Mouse (Mus musculus): ENCODE measurements around the gene Slc39a9. TPM values are rescaled to one million over a fixed set of nuclear protein-coding genes. Genes with fewer than 3 reads are reported as not detected.

The Slc39a9 gene
- total RNA-seq, 2 experiments from 2014 or later, result 36.6 to 40.8 TPM

DNA sequence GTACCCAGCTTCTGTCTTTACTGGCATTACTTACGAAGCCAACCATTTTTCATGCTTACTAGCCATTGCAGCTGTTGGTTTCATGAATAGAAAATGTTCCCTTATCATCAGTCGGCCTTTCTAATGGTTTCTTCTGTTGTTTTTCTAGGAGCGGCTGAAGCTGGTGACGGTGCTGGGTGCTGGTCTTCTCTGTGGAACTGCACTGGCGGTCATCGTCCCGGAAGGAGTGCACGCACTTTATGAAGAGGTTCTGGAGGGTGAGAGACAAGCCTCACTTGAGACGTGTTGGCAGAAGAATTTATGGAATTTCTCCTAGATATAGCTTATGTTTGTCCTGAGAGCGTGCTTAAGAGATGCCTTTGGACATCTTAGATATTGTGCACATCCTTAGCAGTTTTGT is 18.6 kb downstream of the Slc39a9 start:
- DNase-seq (ENCODE audit: extremely low spot score in 1 of 2, low spot score in 2 of 2), result no peak
- Histone ChIP-seq H3K27ac (no peak overlapping the region), H3K4me3 (no peak overlapping the region)
- no peak for TF ChIP-seq CTCF (IDR thresholded peaks at IDR 0.05)
- intact Hi-C loops (cut with DNase I), result no loop called here

DNA sequence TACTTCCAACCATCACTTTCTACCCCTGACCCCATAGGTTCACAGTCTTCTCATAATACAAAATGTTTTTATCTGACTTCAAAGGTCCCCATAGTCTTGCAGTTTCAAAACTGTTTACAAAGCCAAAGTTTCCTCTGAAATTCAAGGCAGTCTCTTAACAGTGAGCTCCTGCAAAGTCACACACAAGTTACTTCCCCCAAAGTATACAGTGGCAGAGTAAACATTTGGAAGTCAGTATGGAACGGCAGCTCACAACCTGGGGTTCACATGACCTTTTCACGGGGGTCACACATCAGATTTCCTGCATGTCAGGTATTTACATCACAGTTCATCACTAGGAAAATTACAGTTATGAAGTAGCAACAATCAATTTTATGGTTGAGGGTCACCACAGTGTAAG is 20.3 kb downstream of the Slc39a9 start:
- TF ChIP-seq CTCF (IDR thresholded peaks at IDR 0.05), result no peak
- DNase-seq (ENCODE audit: extremely low spot score in 1 of 2, low spot score in 2 of 2), result no peak
- H3K4me3 ChIP-seq, result no peak overlapping the region
- intact Hi-C loops (cut with DNase I), result no loop called here
- H3K27ac ChIP-seq, result no peak overlapping the region

DNA sequence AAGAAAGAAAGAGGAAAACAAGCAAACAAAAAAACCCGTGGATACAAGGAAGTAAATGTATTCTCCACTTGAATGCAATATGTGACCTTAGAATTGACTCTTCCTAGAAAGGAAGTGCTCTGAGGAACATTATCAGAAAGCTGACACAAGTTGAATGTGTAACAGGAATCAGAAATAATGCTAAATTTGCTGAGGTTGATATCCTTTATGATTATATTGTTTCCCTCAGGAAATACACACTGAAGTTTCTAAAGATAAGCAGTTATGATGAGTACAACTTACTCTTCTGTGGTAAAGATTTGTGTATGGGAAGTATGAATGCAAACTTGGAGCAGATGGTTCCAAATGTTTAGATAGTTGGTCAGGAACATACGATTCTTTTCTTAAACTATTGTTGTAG is 24.7 kb downstream of the Slc39a9 start:
- H3K4me3 ChIP-seq, result no peak overlapping the region
- DNase-seq (ENCODE audit: extremely low spot score in 1 of 2, low spot score in 2 of 2), result no peak
- TF ChIP-seq CTCF (IDR thresholded peaks at IDR 0.05), result no peak
- no peak overlapping the region for H3K27ac ChIP-seq
- intact Hi-C loops (cut with DNase I), result no loop called here

DNA sequence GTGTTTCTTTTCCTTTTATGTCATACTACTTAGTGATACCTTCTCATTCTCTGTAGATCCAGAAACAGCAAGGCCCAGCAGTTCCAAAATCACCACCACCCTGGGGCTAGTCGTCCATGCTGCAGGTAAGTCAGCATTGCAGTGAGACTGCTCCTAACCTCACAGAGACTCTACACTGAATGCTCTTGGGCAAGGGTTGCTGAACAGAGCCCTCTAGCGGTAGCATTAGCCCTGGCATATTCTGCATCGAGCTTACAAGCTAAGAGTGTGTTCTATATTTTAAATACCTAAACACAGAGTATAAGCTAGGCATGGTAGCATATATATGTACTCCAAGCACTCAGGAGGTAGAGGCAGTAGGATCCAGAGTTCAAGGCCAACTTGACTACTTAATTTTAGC is 29.5 kb downstream of the Slc39a9 start:
- intact Hi-C loops (cut with DNase I), result loop anchor here (5.0 kb wide), 2 partner anchors 176 to 516 kb away; no protein-coding TSS in a partner anchor
- Histone ChIP-seq H3K4me3 (no peak overlapping the region), H3K27ac (no peak overlapping the region)
- TF ChIP-seq CTCF (IDR thresholded peaks at IDR 0.05), result peak; percentile 95
- DNase-seq (ENCODE audit: extremely low spot score in 1 of 2, low spot score in 2 of 2), result peak; percentile 44 to 57

DNA sequence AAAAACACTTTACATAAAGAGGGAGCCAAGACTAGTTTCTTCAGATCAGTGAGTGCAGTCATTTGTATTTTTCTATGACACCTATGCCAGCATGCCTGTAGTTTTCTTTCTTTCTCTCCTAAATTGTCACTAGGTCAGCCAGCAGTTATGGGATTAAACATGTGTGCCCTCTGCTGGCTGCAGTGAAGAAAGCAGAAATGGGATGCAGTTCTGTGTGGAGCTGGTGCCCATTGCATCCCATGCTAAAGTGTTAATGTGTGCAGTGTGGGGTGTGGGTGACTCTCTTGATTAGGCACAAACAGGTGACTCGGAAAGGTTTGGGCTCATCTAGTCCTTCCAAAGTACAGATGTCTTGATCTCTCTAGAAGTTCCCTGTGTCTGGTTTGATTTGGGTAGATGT is 37.7 kb downstream of the Slc39a9 start:
- peak; percentile 29 to 34 for DNase-seq (ENCODE audit: extremely low spot score in 1 of 2, low spot score in 2 of 2)
- Histone ChIP-seq H3K4me3 (no peak overlapping the region), H3K27ac (no peak overlapping the region)
- intact Hi-C loops (cut with DNase I), result loop anchor here (1.0 kb wide), 1 partner anchor 43 kb away; no protein-coding TSS in a partner anchor
- TF ChIP-seq CTCF (IDR thresholded peaks at IDR 0.05), result peak; percentile 75

DNA sequence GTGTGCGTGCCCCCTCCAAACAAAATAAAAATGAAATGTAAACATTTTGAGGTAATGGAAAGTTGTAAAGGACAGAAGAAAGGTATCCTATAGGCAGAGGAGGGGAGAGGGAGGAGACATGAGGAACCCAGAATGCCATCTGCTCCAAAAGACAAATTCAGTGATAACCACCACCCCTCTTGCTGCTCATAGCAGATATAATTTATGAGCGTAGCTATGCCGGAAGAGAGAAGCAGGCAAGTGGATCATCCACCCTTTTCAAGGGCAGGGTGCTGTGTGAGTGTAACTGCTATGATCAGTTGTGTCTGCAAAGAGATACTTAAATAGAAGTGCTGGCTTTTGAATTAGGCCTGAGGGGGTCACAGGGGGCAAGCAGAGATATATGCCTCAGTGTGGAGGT is 39.9 kb downstream of the Slc39a9 start:
- Histone ChIP-seq H3K4me3 (no peak overlapping the region), H3K27ac (no peak overlapping the region)
- no peak for TF ChIP-seq CTCF (IDR thresholded peaks at IDR 0.05)
- intact Hi-C loops (cut with DNase I), result no loop called here
- DNase-seq (ENCODE audit: extremely low spot score in 1 of 2, low spot score in 2 of 2), result no peak

DNA sequence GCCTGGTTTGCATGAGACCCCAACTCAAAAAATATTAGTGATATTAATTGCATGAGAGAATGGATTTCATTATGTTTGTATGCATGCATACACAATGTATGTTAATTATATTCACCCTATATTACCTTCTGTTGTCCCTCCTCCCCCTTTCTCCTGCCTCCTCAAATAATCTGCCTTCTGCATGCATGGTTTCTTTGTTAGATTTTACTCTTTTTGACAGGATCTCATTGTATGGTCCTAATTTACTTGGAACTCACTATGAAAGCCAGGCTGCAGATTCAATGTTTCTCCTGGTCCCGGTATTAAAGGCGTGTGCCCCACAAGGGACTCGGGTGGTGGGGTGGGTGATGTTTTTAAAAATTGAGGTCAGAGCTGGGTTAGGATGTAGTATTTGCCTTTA is 40.6 kb downstream of the Slc39a9 start:
- Histone ChIP-seq H3K4me3 (no peak overlapping the region), H3K27ac (no peak overlapping the region)
- intact Hi-C loops (cut with DNase I), result no loop called here
- no peak for TF ChIP-seq CTCF (IDR thresholded peaks at IDR 0.05)
- DNase-seq (ENCODE audit: extremely low spot score in 1 of 2, low spot score in 2 of 2), result no peak

DNA sequence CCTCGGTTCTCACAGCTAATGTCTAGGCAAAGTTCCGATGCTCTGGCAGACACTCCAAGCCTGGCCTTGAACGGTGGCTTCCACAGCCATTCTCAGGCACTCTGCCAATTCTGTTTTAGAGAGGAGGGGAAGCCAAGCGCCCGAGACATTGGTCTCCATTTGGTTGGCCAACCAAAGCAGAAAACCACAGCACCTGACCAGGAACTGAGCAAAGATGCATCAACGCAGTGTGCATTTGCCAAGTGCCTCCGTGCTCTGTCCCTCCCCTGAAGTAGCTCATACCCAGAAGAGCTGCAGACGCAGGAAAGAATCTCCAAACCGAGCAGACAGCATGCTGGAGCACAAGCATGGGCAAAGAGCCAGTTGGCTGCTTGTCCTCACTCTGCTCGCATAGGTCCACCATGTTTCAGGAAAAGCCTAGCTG is 44.1 kb downstream of the Slc39a9 start:
- intact Hi-C loops (cut with DNase I), result no loop called here
- no peak for DNase-seq (ENCODE audit: extremely low spot score in 1 of 2, low spot score in 2 of 2)
- TF ChIP-seq CTCF (IDR thresholded peaks at IDR 0.05), result no peak
- no peak overlapping the region for H3K27ac ChIP-seq
- H3K4me3 ChIP-seq, result no peak overlapping the region

DNA sequence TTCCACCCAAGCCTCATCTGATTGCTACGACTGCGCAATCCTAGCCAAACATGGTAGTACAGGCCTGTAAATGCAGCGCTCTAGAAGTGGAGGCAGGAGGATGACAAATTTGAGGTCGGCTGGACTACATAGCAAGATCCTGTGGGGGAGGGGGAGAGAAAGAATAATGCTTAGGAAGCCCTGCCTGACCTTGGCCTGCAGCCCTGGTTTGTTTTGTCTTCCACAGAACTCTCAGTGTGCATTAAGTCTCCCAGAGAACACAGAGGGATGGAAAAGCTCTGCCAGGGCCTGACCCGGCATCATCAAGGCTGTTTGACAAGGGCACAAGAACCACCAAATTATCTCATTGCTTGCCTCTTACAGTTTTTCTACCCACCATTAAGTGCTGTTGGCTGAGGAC is 46.0 kb downstream of the Slc39a9 start:
- no peak overlapping the region for H3K4me3 ChIP-seq
- no peak for TF ChIP-seq CTCF (IDR thresholded peaks at IDR 0.05)
- no peak overlapping the region for H3K27ac ChIP-seq
- no peak for DNase-seq (ENCODE audit: extremely low spot score in 1 of 2, low spot score in 2 of 2)
- intact Hi-C loops (cut with DNase I), result no loop called here

DNA sequence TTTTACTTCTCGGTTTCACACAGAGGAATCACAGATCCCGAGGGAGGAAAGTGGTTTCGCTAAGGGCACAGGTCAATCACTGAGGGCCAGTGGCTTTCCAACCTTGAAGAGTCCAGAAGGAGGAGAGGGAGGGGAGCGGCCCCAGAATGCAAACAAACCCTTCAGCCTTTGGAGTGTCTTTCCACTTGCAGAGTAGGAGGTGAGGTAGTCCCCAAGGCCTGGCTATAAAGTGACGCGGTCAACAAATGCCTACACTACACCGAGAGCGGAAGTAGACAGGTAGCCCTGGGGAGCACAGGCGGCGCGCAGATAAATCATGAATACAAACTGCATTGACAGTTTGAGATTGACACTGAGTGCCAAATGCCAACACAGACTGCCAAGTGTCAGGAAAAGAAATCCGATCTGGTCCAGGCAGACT is 48.0 kb downstream of the Slc39a9 start:
- DNase-seq (ENCODE audit: extremely low spot score in 1 of 2, low spot score in 2 of 2), result no peak
- TF ChIP-seq CTCF (IDR thresholded peaks at IDR 0.05), result no peak
- Histone ChIP-seq H3K27ac (no peak overlapping the region), H3K4me3 (no peak overlapping the region)
- intact Hi-C loops (cut with DNase I), result no loop called here

DNA sequence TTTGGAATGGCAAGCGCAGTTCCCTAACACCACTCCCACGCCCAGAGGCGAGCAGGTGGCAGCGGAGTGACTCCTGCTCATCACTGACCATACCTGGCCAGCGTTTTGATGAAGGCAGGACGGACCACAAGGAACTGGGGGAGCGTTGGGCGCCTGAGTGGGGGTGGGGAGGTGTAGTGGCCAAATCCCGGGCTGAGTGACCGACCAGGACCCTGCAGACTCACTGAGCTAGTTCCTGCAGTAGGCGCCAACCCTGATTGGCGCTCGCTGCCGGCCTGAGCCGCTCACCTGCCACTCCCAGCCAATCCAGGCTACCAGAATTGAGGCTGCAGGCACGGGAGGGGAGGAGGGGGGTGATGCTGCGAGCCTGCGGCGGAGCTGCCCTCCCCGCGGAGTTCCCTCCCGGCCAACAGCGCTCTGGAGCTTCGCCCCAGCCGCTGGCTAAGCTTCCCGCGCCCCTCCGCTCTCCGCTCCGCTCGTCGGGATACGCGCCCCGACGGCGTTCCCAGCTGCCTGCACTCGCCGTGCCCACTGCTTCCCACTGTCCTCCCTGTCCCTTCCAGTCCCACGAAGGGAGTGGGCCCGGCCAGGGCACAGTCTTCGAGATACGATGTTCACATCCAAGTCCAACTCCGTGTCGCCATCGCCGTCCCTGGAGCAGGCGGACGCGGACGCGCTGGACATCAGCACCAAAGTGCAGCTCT is 48.7 kb downstream of the Slc39a9 start, which contains the start of gene Plekhd1:
TSS of gene Plekhd1 (plus strand) at position 323 of the 704 bp plus-strand sequence.
- Histone ChIP-seq H3K4me3 (peak within 1 kb of the TSS; percentile 38), H3K27ac (no peak within 1 kb of the TSS)
- peak in 1 of 2 experiments; percentile 38 for DNase-seq (ENCODE audit: extremely low spot score in 1 of 2, low spot score in 2 of 2)
- no peak for TF ChIP-seq CTCF (IDR thresholded peaks at IDR 0.05)
- intact Hi-C loops (cut with DNase I), result no loop called here

DNA sequence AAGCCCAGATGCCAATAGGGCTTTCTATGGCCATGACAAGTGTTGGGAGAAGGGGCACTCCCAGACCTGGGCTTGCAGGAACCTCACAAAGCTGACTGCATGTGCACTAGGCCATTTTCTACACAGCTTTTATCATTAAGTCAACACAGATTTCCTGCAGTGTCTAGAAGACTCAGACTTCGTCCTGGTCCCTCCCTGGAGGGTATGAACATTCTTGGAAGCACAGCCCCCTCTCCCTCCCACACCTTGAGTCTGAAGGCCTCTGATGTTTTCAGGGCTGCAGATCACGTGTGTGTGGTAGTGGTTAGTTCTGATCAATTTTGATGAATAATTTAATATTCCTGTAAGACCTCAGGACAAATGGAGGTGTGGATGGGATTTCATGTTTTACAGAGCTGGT is 50.0 kb downstream of the Slc39a9 start:
- DNase-seq (ENCODE audit: extremely low spot score in 1 of 2, low spot score in 2 of 2), result no peak
- intact Hi-C loops (cut with DNase I), result no loop called here
- Histone ChIP-seq H3K4me3 (no peak overlapping the region), H3K27ac (no peak overlapping the region)
- no peak for TF ChIP-seq CTCF (IDR thresholded peaks at IDR 0.05)

DNA sequence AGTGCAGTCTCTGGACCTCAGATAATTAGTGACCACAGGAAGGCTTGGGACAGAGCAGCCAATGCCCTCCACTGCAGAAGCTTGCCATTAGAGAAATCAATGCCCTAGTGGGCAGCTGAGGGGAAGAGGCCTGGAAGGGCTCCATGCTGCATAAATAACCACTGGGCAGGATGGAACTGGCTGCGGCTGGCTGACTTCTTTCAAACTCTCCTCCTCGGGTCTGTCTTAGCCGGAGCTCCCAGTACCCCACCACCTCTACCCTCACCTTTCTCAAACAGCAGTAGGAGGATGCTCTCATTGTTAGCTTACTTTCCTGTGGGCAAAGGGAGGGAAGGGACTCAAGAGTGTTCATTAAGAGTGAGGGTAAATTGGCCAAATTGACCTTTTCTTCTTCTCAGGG is 51.3 kb downstream of the Slc39a9 start:
- Histone ChIP-seq H3K4me3 (no peak overlapping the region), H3K27ac (no peak overlapping the region)
- TF ChIP-seq CTCF (IDR thresholded peaks at IDR 0.05), result no peak; the same call in none of the 2 replicates
- intact Hi-C loops (cut with DNase I), result no loop called here
- no peak for DNase-seq (ENCODE audit: extremely low spot score in 1 of 2, low spot score in 2 of 2)
